Mouse (Mus musculus) midbrain, embryonic 10.5 days (tissue): ENCODE measurements around the gene Selenon. TPM values are rescaled to one million over a fixed set of nuclear protein-coding genes. Genes with fewer than 3 reads are reported as not detected.
A peak's percentile ranks its signal among the peaks of the same experiment; 100 is the strongest.

Experiments
- DNase-seq: peaks from one replicate; pipeline ENCODE4 v3.0.0-alpha.2; 2017; ENCODE audit warnings: low spot score
- H3K27ac ChIP-seq: fragments of 300-500 bp; sonication (generic); replicated peaks from 2 replicates; pipeline ENCODE4 v1.5.1; 2016; ENCODE audit warnings: mild to moderate bottlenecking
- H3K27me3 ChIP-seq: fragments of 300-500 bp; sonication (generic); 2 replicates; pipeline ENCODE4 v1.6.1; 2016; ENCODE audit warnings: low read depth, mild to moderate bottlenecking; ENCODE audit not compliant: poor library complexity, severe bottlenecking
- H3K36me3 ChIP-seq: fragments of 300-500 bp; sonication (generic); 2 replicates; pipeline ENCODE4 v1.6.1; 2016; ENCODE audit warnings: mild to moderate bottlenecking, moderate library complexity
- H3K4me1 ChIP-seq: fragments of 300-500 bp; sonication (generic); 2 replicates; pipeline ENCODE4 v1.6.1; 2016
- H3K4me3 ChIP-seq: fragments of 300-500 bp; sonication (generic); 2 replicates; pipeline ENCODE4 v1.5.1; 2016; ENCODE audit warnings: mild to moderate bottlenecking, moderate library complexity
- H3K9me3 ChIP-seq: fragments of 300-500 bp; sonication (generic); replicated peaks from 2 replicates; pipeline ENCODE4 v1.6.1; 2016; ENCODE audit warnings: mild to moderate bottlenecking
- WGBS: fragments of 180-500 bp; shearing (Covaris S2); methylation state at CpG from one replicate; pipeline ENCODE4 v1.1.7; 2016; 5-methylcytosine and 5-hydroxymethylcytosine counted together
- polyA plus RNA-seq: library from polyadenylated mRNA; unstranded; fragments of >200 nt; fragmentation: Nextera tagmentation; extraction: Ambion mirVana; gene quantifications from 2 replicates; pipeline ENCODE4 v1.2.1, GENCODE M21; 2016

Gene Selenon
- polyA plus RNA-seq, 1 experiment from 2014 or later: 8.4 TPM

GRCm38 (mm10) chr4:134588287-134588686 lies 36.3 kb upstream of the Selenon start:
- Histone ChIP-seq H3K4me3 (no peak overlapping the region), H3K4me1 (peaks cover 20% of the 10 kb centered on the region), H3K36me3 (0 out of 2 replicates have a peak, but pooled peaks cover 5% of the 10 kb centered on the region), H3K27ac (no peak overlapping the region), H3K9me3 (no peaks in the 10 kb centered on the region), H3K27me3 (no peaks in the 10 kb centered on the region)
- no peak for DNase-seq
- WGBS: 91% methylated on average over 9 of the region's 9 CpGs

- Histone ChIP-seq H3K27ac (0 out of 2 replicates have a peak overlapping the region, but pooled peaks have one; percentile 23), H3K4me1 (peaks cover 20% of the 10 kb centered on the region), H3K27me3 (no peaks in the 10 kb centered on the region), H3K9me3 (no peaks in the 10 kb centered on the region), H3K4me3 (no peak overlapping the region), H3K36me3 (0 out of 2 replicates have a peak, but pooled peaks cover 5% of the 10 kb centered on the region)
- 72% methylated on average over 11 of the region's 11 CpGs for WGBS
- DNase-seq: no peak
Observed at GRCm38 (mm10) chr4:134587636-134588197, 35.8 kb upstream of the Selenon start.

- Histone ChIP-seq H3K27ac (no peak overlapping the region), H3K9me3 (no peaks in the 10 kb centered on the region), H3K4me1 (peaks cover 24% of the 10 kb centered on the region), H3K4me3 (no peak overlapping the region), H3K27me3 (no peaks in the 10 kb centered on the region), H3K36me3 (0 out of 2 replicates have a peak, but pooled peaks cover 5% of the 10 kb centered on the region)
- DNase-seq: no peak
- 87% methylated on average over 1 of the region's 1 CpGs for WGBS
Observed at GRCm38 (mm10) chr4:134586631-134587030, 34.7 kb upstream of the Selenon start.

- Histone ChIP-seq H3K36me3 (0 out of 2 replicates have a peak, but pooled peaks cover 5% of the 10 kb centered on the region), H3K27ac (no peak overlapping the region), H3K4me1 (peaks cover 25% of the 10 kb centered on the region), H3K27me3 (no peaks in the 10 kb centered on the region), H3K9me3 (no peaks in the 10 kb centered on the region), H3K4me3 (no peak overlapping the region)
- DNase-seq: no peak
- WGBS: 94% methylated on average over 7 of the region's 7 CpGs
Observed at GRCm38 (mm10) chr4:134586126-134586525, 34.2 kb upstream of the Selenon start.

GRCm38 (mm10) chr4:134583513-134583912 lies 31.5 kb upstream of the Selenon start:
- DNase-seq: no peak
- peaks cover 42% of the 10 kb centered on the region for H3K4me1 ChIP-seq
- WGBS: 74% methylated on average over 3 of the region's 3 CpGs
- H3K27ac ChIP-seq: no peak overlapping the region
- no peaks in the 10 kb centered on the region for H3K36me3 ChIP-seq
- no peaks in the 10 kb centered on the region for H3K9me3 ChIP-seq
- peaks cover 11% of the 10 kb centered on the region; the same call in 1 of the 2 replicates for H3K27me3 ChIP-seq
- no peak overlapping the region; the same call in 1 of the 2 replicates for H3K4me3 ChIP-seq

- WGBS: 69% methylated on average over 8 of the region's 8 CpGs
- no peak for DNase-seq
Observed at GRCm38 (mm10) chr4:134581365-134581764, 29.4 kb upstream of the Selenon start.

GRCm38 (mm10) chr4:134580351-134581148 lies 28.6 kb upstream of the Selenon start:
- Histone ChIP-seq H3K27ac (peak overlapping the region; percentile 2; the same call in 1 of the 2 replicates), H3K36me3 (0 out of 2 replicates have a peak, but pooled peaks cover under 1% of the 10 kb centered on the region), H3K4me3 (no peak overlapping the region), H3K27me3 (peaks cover 11% of the 10 kb centered on the region; the same call in 1 of the 2 replicates), H3K4me1 (peaks cover 38% of the 10 kb centered on the region), H3K9me3 (no peaks in the 10 kb centered on the region)
- DNase-seq: no peak
- WGBS: 80% methylated on average over 15 of the region's 15 CpGs

More at GRCm38 (mm10) chr4:134581365-134581764, 29.4 kb upstream of the Selenon start:
- Histone ChIP-seq H3K27me3 (peaks cover 11% of the 10 kb centered on the region; the same call in 1 of the 2 replicates), H3K9me3 (no peaks in the 10 kb centered on the region), H3K4me3 (no peak overlapping the region), H3K27ac (0 out of 2 replicates have a peak overlapping the region, but pooled peaks have one; percentile 2), H3K4me1 (peaks cover 32% of the 10 kb centered on the region), H3K36me3 (no peaks in the 10 kb centered on the region)

GRCm38 (mm10) chr4:134579620-134580019 lies 27.7 kb upstream of the Selenon start:
- no peak for DNase-seq
- no peaks in the 10 kb centered on the region for H3K9me3 ChIP-seq
- peaks cover 5% of the 10 kb centered on the region for H3K36me3 ChIP-seq
- peaks cover 11% of the 10 kb centered on the region; the same call in 1 of the 2 replicates for H3K27me3 ChIP-seq
- H3K4me1 ChIP-seq: peaks cover 43% of the 10 kb centered on the region
- WGBS: 35% methylated on average over 5 of the region's 5 CpGs
- H3K27ac ChIP-seq: peak overlapping the region; percentile 67
- H3K4me3 ChIP-seq: peak overlapping the region; percentile 7; the same call in 1 of the 2 replicates

- Histone ChIP-seq H3K9me3 (no peaks in the 10 kb centered on the region), H3K4me3 (peak overlapping the region; percentile 7; the same call in 1 of the 2 replicates), H3K27me3 (peaks cover 11% of the 10 kb centered on the region; the same call in 1 of the 2 replicates), H3K27ac (peak overlapping the region; percentile 67), H3K4me1 (peaks cover 43% of the 10 kb centered on the region), H3K36me3 (peaks cover 9% of the 10 kb centered on the region)
- no peak for DNase-seq
- 29% methylated on average over 11 of the region's 11 CpGs for WGBS
Observed at GRCm38 (mm10) chr4:134579212-134579611, 27.2 kb upstream of the Selenon start.

GRCm38 (mm10) chr4:134578407-134578806 lies 26.4 kb upstream of the Selenon start:
- peaks cover 43% of the 10 kb centered on the region for H3K4me1 ChIP-seq
- H3K4me3 ChIP-seq: no peak overlapping the region
- H3K36me3 ChIP-seq: peaks cover 10% of the 10 kb centered on the region
- H3K27ac ChIP-seq: no peak overlapping the region
- no peaks in the 10 kb centered on the region for H3K9me3 ChIP-seq
- WGBS: 72% methylated on average over 5 of the region's 5 CpGs
- H3K27me3 ChIP-seq: peaks cover 11% of the 10 kb centered on the region; the same call in 1 of the 2 replicates
- DNase-seq: no peak

- H3K27ac ChIP-seq: no peak overlapping the region
- H3K4me1 ChIP-seq: peaks cover 46% of the 10 kb centered on the region
- H3K36me3 ChIP-seq: peaks cover 10% of the 10 kb centered on the region
- no peaks in the 10 kb centered on the region for H3K9me3 ChIP-seq
- peaks cover 11% of the 10 kb centered on the region; the same call in 1 of the 2 replicates for H3K27me3 ChIP-seq
- WGBS: 73% methylated on average over 2 of the region's 2 CpGs
- DNase-seq: no peak
- no peak overlapping the region for H3K4me3 ChIP-seq
Observed at GRCm38 (mm10) chr4:134577281-134577680, 25.3 kb upstream of the Selenon start.

- WGBS: 63% methylated on average over 11 of the region's 11 CpGs
Observed at GRCm38 (mm10) chr4:134575486-134575885, 23.5 kb upstream of the Selenon start.

More at GRCm38 (mm10) chr4:134575486-134575885, 23.5 kb upstream of the Selenon start:
- no peak for DNase-seq
- peaks cover 6% of the 10 kb centered on the region; the same call in 1 of the 2 replicates for H3K27me3 ChIP-seq
- H3K36me3 ChIP-seq: peaks cover 10% of the 10 kb centered on the region
- H3K4me3 ChIP-seq: no peak overlapping the region
- H3K27ac ChIP-seq: peak overlapping the region; percentile 35
- no peaks in the 10 kb centered on the region for H3K9me3 ChIP-seq
- peaks cover 34% of the 10 kb centered on the region for H3K4me1 ChIP-seq
